Mouse (Mus musculus) duodenum, adult 2 months (tissue): ENCODE measurements around the gene Ubald2. TPM values are rescaled to one million over a fixed set of nuclear protein-coding genes. Genes with fewer than 3 reads are reported as not detected.

Source experiments
- polyA plus RNA-seq: library from polyadenylated mRNA; depleted of rRNA; stranded (reverse); fragments of >200 nt; gene quantifications from 2 replicates; pipeline ENCODE4 v1.2.3, GENCODE M21; 2012; ENCODE audit warnings: low replicate concordance; rRNA removed

Gene Ubald2
- 255 and 734 TPM in 2 replicates for polyA plus RNA-seq

DNA sequence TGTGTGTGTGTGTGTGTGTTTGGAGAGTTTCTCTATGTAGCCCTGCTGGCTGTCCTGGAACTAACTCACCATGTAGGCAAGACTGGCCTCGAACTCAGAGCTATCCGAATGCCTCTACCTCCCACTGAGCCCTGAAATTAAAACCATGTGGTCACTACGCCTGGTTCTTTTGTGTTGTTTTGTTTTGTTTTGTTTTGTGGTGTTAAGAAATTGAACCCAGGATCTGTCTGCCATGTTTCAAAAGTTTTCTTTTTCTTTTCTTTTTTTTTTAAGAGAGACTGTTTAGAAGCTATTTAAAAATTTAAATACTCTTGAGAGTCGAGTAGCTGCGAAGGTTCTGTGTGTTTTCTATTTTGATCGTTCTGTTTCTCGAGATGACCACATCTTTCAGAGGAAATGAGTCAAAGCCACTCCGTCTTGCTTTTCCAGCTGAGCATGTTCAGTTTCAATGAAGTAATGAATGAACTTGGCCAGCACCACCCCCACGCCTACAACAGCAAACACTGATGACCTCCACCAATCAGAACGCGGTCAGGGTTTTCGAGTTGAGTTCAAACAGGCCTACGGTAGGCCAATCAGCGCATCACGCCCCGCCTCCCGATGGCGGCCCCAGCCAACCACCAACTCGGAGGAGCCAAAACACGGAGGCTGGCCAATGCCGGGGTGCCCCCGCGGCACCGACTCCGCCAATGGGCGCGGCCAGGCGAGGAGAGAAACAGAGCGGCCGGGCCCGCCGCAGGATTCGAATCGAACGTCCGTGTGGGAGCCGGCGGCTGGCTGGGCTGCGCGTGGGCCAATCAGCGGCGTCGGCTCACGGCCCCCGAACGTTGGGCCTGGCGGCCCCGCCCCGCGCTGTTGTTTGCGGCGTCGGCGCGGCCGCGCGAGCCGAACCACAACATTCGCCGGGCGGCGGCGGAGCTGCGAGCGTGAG lies at the start of gene Ubald2:
Ubald2 (plus strand) TSS at position 739 of the 931 bp plus-strand sequence.

DNA sequence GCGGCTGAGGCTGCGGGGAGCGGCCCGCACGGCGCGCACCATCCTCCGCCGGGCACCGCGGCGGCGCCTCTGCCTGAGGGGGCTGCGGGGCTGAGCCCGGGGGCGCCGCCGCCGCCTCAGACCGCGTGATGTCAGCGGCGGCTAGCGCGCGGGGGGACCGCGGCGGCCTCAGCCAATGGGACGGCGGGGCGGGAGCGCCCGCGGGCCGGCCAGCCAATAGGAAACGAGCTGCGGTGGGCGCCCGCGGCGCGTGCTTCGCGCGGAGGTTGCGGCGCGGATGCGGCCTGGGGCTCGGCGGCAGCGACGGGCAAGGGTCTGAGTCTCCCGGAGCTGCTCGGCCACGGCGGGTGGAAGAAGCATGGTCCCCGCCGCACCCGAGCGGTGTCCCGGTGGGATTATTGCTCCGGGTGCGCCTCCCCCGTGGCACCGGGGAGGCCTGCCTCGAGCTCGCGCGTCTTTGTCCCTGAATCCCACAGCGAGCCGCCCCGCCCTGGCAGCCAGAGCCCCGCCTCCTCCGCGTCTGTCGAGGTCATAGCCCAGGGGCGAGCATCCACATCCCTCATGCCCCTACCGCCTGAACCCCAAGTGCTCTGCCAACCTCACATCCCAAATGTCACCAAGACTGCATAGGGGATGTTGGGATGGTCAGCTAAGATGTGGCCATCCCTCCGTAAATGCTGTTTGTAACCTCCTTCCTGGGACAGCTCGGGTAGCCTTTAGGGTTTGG lies 20.8 kb upstream of the Ubald2 start, which contains the start of gene Rnf157:
Rnf157 (minus strand) TSS at position 129 of the 727 bp plus-strand sequence.

DNA sequence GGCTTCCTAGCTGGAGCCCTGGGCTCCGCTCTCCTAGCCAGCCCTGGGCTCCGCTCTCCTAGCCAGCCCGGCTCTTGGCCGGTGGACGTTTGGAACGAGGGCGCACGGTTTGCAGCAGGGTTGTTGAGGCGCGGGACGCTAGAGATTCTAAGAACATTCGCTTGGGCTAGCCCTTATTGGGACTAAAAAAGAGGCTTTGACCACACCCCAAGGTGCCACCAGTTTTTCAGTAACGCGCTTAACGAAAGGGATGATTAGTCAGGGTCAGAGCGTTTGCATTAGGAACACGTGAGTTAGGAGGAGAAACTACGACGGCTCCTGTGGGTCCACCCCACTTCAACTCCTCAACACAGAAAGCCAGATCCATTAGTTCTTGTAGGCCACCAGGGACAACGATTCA lies 32.2 kb downstream of the Ubald2 start, which contains the start of gene Qrich2:
Qrich2 (minus strand) TSS at position 101 of the 400 bp plus-strand sequence.

Other genes with a start within 250 kb of the Ubald2 start
- 19.6 and 27.1 TPM in 2 replicates for gene Ten1, start 235.2 kb upstream of the Ubald2 start, polyA plus RNA-seq
- 87.1 and 95.2 TPM in 2 replicates for gene Acox1, start 235.0 kb upstream of the Ubald2 start, polyA plus RNA-seq
- gene Evpl, start 196.0 kb upstream of the Ubald2 start, polyA plus RNA-seq = 5.0 and 6.3 TPM in 2 replicates
- 26.5 and 29.7 TPM in 2 replicates for gene Srp68, start 159.9 kb upstream of the Ubald2 start, polyA plus RNA-seq
- gene Galr2, start 153.2 kb upstream of the Ubald2 start, polyA plus RNA-seq = 4.7 and 14.9 TPM in 2 replicates
- 12.6 and 16.3 TPM in 2 replicates for gene Exoc7, start 126.9 kb upstream of the Ubald2 start, polyA plus RNA-seq
- gene Foxj1, start 98.7 kb upstream of the Ubald2 start, polyA plus RNA-seq = 0.15 and 0.22 TPM in 2 replicates
- gene Rnf157, start 21.1 kb upstream of the Ubald2 start, polyA plus RNA-seq = 1.9 and 2.1 TPM in 2 replicates
- gene Qrich2, start 32.1 kb downstream of the Ubald2 start, polyA plus RNA-seq = 0.11 and 0.49 TPM in 2 replicates
- 640 and 1,209 TPM in 2 replicates for gene Prpsap1, start 60.1 kb downstream of the Ubald2 start, polyA plus RNA-seq
- gene Sphk1, start 96.8 kb downstream of the Ubald2 start, polyA plus RNA-seq = 28.5 and 50.1 TPM in 2 replicates
- 8.6 and 9.5 TPM in 2 replicates for gene Ube2o, start 147.4 kb downstream of the Ubald2 start, polyA plus RNA-seq
- gene Aanat, start 152.3 kb downstream of the Ubald2 start, polyA plus RNA-seq = not detected in 2 replicates
- gene Rhbdf2, start 192.9 kb downstream of the Ubald2 start, polyA plus RNA-seq = 42.6 and 44.9 TPM in 2 replicates
- gene Prcd, start 219.4 kb downstream of the Ubald2 start, polyA plus RNA-seq = 1.4 TPM in 1 of 2 replicates, not detected in the other
- gene Cygb, start 220.2 kb downstream of the Ubald2 start, polyA plus RNA-seq = 25.9 and 31.4 TPM in 2 replicates